Mouse (Mus musculus): ENCODE measurements around the gene Nfix. TPM values are rescaled to one million over a fixed set of nuclear protein-coding genes. Genes with fewer than 3 reads are reported as not detected.
A peak's percentile ranks its signal among the peaks of the same experiment; 100 is the strongest.

The Nfix gene
- polyA plus RNA-seq, 2 experiments from 2014 or later, result 2.8 to 7.2 TPM

- no peak for ATAC-seq
Observed at GRCm38 (mm10) chr8:84713381-84713780, 86.8 kb downstream of the Nfix start.

DNA sequence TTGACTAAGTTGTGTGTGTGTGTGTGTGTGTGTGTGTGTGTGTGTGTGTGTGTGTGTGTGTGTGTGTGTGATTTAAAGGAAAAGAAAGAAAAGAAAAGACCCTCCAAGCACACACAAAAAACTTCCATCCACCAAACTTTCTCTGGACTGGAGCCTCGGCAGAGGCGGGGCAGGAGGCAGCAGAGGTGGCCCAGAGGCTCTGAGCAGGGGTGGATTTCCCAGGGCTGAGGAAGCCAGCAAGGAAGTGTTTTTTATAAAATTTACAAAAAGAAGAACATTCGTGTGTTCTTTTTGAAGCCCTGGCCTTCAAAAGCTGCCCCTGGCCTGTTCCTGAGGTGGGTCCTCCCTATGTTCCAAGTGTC, 87.4 kb downstream of the Nfix start:
- no peak for ATAC-seq

- no peak for ATAC-seq
Observed at GRCm38 (mm10) chr8:84711933-84712758, 88.0 kb downstream of the Nfix start.

DNA sequence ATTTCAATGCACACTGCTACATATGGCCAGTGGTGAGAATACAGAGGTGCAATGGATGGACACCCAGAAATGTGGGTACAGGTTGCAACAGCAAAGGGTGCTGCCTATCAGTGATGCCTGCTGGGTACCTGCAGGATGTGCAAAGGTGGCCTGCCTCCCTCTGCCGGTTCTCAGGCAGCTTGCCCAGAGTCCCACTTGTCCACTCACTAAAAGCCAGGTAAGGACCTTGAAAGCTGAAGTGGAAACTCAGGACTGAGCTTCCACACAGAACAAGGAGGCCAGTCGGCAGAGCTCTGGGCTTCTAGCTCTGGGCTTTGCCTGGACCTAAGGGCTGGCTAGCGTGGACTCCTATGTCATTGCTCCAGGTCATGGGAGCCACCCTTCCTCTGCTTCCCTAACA, 88.8 kb downstream of the Nfix start:
- no peak for ATAC-seq

DNA sequence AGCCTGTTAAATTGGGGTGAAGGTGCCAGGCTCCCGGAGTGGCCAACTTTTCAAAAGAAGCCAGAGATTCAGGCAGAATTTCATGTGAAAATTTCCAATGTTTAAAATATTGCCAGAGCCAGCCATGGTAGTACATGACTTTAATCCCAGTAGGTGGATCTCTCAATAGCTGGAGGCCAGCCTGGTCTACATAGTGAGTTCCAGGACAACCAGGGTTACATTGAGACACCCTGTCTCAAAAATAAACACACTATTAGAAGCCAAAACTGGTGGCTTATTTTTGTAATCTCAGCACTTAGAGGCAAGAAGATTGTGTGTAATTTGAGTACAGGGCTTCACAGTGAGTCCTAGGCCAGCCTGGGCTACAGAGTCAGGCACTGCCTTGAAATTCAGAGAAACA, 90.2 kb downstream of the Nfix start:
- no peak for ATAC-seq

GRCm38 (mm10) chr8:84708774-84709475, 91.2 kb downstream of the Nfix start:
- ATAC-seq, result peak; percentile 80

DNA sequence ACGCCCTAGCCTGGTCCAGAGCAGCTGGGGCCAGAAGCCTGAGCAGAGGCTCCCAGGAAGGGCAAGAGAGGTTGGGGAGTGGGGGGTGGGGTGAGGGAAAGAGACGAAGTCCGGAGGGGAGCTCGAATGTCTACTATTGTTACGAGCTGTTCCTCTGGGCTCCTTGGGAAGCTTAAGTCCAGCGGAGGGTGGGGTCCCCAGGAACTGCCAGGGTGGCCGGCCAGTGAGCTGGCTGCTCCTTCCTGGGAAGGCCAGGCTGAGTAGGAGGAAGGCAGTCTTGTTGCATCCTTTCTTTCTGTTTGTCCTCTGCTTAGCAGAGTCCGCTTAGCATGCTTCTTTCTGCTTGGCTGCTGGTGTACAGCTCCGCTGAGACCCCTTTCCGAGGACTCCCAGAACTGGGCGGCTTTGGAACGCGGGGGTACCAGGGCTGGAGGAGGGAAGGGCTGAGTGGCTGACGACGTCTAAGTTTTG, 92.0 kb downstream of the Nfix start:
- no peak for ATAC-seq

- ATAC-seq, result no peak
Observed at GRCm38 (mm10) chr8:84707267-84707883, 92.8 kb downstream of the Nfix start.

- ATAC-seq, result no peak
Observed at GRCm38 (mm10) chr8:84706610-84707266, 93.4 kb downstream of the Nfix start.

GRCm38 (mm10) chr8:84705960-84706359, 94.2 kb downstream of the Nfix start:
- ATAC-seq, result no peak

DNA sequence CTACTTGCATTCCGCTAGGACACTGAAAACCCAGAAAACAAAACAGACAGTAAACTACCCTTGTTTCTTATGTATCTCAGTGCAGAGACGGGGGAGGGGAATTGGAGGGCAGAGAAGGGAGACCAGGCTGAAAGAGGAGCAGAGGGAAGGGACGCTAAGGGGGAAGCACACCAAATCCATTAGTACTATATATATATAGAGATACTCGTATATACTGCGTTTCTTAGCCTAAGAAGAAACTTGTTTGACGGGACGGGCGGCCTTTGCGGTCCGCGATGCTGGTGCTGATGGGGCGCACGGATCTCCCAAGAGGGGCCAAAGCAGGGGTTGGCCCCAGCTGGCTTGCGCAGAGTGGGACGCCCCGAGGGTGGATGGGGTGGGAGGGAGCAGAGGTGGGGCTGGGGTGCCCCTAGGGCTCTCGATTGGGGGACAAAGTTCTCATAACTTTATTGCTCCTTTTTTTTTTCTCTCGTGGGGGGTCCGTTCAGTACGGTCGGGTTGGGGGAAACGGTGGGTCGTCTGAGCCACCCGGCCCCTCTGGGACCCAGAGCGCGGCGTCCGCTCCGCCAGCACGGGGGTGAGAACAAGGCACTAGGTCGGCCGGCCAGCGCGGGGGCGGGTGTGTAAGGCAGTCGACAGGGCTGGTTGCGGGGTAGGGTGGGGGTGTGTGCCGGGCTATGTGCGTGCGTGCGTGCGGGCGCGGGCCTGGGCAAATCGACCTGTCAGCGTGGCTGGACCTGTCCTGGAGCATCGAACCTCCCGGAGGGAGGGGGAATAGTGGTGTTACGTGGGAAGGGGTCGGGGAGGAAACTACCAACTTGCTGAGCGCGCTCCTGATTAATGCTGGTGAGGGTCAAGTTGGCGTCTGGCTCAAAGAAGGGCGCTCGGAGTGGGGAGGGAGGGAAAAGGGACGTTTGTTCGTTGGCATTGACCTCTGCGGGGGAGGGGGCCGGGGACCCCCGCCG, 95.0 kb downstream of the Nfix start:
- no peak for ATAC-seq

GRCm38 (mm10) chr8:84704356-84704755, 95.8 kb downstream of the Nfix start:
- peak; percentile 60 for ATAC-seq

DNA sequence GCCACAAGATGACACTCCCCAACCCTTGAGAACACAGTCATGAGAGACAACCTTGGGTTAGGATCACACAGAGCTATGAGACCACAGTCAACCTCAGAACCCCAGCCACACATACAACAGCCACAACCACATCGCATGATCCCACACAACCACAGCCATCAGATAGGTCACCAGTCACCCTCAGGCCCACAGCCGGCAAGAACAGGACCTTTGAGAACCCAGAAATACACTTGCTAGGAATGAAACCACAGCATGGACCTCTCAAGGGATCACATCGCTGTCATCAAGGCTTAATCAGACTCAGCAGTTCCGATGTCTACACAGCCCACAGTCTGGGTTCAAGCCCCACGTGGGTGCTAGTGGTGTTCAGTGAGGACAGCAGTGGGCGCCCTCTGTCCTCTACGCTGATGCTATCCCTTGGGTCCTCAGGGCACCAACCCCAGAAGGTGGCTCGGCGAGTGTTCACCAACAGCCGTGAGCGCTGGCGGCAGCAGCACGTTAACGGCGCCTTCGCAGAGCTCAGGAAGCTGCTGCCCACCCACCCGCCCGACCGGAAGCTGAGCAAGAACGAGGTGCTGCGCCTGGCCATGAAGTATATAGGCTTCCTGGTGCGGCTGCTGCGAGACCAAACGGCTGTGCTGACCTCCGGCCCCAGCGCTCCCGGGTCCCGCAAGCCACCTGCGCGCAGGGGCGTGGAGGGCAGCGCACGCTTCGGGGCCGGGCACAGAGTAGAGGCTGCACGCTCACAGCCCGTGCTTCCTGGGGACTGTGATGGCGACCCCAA, 96.5 kb downstream of the Nfix start:
- ATAC-seq, result peak; percentile 57

DNA sequence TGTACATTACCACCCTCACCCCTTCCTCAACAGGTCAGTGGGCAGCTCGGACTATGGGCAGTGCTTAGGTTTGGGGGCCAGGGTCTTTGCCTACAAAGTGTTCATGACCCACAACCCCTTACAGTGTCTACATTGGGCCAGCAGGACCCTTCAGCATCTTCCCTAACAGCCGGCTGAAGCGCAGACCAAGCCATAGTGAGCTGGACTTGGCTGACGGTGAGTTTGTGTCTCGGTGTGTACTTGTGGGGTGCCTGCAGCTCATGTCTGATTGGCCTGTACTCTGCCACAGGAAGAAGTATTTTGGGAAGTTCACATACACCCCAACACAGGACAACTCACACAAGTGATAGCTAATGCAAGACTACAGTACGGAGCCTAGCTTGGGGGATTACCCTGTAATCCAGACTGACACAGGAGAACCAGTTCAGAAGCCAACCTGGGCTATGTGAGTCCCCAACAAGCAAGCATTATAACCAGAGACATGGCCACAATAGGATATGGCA, 97.1 kb downstream of the Nfix start:
- ATAC-seq, result no peak

DNA sequence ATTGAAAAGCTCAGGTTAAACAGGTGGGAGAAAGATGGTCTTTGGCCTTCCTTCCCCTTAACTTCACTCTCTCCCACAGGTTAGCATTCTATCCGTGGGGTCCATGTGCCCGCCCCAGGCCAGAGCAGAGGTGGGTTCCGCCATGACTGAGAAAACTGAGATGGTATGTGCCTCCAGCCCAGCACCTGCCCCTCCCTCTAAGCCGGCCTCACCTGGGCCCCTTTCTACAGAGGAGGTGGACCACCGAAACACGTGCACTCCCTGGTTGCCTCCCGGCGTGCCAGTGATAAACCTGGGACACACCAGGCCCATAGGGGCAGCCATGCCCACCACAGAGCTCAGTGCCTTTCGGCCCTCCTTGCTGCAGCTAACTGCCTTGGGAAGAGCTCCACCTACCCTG, 97.6 kb downstream of the Nfix start:
- ATAC-seq, result no peak

DNA sequence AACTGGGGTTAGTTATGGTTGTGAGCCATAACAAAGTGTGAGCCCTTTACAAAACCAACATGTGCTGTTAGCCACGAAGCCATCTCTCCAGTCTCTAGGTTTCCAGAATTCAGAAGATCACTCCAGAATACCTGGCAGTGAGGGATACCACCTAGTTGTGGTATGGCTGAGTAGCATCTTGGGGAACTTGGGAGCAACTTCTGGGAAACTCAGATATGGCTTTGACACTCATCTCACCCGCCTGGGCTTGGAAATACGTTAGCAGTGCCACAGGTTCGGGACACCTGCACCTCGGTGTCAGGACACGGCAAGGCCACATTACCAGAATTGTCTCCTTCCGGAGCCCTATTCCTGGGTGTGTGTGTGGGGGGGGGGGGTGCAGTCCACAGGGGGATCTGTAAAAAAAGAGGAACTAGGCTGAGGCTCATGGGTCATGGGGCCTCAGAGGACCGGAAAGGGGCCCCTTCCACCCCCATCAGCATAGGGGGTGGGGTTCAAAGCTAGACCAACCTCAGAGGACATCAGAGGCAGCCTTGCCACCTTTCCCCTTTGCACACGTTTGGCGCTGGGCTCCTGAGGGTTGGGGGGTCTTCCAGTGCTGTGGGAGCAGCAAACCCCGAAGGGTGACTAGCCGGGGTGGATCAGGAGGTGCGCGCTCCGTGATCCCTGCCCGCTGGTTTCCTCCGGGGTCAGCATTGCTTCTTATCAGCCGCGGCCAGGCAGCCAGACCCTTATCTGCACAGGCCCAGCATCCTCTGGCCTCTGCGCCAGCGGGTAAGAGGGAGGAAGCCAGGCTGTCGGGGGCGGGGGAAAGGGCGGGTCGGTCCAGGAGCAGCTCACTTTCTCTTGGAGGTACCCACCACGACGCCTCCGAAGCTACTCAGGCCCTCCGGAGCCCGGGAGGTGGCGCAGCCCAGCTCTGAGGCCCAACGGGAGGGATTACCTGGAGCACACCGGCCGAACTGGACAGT, 98.9 kb downstream of the Nfix start, which contains the start of gene Lyl1:
TSS of gene Lyl1 (plus strand) at position 517 of the 971 bp plus-strand sequence.
- ATAC-seq, result no peak

DNA sequence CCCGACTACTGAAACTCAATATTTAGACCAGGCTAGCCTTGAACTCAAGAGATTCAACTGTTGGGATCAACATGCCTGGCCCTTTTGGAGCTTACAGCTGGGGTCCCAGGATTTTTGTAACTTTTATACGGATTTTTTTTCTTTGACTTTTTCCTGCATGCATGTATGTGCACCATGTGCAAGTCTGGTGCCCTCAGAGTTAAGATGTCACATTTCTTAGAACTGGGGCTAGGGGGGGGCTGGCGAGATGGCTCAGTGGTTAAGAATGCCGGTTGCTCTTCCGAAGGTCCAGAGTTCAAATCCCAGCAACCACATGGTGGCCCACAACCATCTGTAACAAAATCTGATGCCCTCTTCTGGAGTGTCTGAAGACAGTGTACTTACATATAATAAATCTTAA, 99.6 kb downstream of the Nfix start:
- ATAC-seq, result no peak

DNA sequence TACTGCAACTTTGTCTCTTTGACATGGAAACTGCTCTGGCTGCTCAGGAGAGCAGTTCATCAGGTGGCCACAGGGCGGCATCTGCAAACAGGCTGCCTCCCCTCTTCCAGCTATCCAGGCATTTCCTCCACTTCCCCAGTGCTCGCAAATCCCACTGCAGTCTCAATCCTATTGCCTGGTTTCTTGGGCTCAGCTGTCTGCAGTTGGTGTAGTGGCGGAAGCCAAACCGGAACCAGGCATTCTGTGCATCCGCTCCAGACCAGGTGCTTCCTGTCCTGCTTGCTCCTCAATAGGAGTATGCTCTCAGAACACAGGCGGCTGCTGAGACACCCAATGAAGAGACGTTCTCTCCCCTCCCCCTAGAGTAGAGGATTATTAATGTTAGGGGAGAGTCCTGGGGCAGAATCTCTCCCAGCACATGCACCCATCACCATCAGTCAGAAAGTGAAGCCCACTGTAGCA, 100.3 kb downstream of the Nfix start:
- peak; percentile 38 for ATAC-seq

GRCm38 (mm10) chr8:84698929-84699401, 101.2 kb downstream of the Nfix start:
- no peak for ATAC-seq

Data from CD4-positive, CD25-positive, alpha-beta regulatory T cell, adult 4 months (primary cell).